Mouse (Mus musculus): ENCODE data around the gene Ctbp2. TPM values are rescaled to one million over a fixed set of nuclear protein-coding genes. Genes with fewer than 3 reads are reported as not detected.

Gene Ctbp2
- polyA plus RNA-seq, 2 experiments: 7.3 to 8.4 TPM

DNA sequence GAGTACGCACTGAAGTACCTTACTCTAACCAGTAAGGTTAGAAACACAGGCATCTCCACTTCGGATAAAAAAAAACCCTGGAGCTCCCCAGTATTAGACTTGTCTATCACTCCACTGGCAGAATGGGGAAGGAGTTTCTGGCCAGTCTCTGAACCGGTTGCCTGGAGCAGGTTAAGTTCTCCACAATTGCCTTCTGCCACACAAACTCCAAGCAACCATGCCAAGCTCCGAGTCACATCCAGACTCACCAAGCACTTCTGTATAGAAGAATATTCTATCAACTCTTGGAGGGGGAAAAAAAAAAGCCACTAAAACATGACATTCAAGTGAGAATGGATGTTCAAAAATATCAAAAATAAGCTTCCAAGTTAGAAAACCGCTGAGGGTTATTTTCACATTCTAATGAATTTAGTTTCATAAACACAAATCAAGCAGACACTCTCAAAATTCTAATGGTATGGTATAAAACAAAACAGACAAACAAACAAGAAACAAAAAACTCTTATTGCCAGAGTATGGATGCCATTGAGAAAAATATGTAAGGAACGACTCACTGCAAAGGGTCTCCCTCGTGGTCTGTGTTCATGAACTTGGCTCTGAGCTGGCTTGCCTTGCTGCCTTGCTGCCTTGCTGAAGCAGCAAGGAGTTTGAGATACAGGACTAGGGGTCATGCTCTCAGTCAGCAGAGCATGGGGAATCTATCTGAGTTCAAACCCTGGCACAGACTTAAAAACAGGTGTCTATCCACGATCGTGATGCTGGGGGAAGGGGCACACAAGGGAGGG, 29.3 kb downstream of the Ctbp2 start:
- Histone ChIP-seq H3K27ac (no peak overlapping the region), H3K36me3 (replicated peaks; ENCODE audit: control insufficient read depth, insufficient read depth, low read depth) (no peaks in the 10 kb centered on the region), H3K9me3 (ENCODE audit: control insufficient read depth, low read length) (no peaks in the 10 kb centered on the region), H3K9ac (replicated peaks) (no peak overlapping the region), H3K4me3 (ENCODE audit: insufficient read depth in 1 of 2, low read depth in 2 of 2, low read length in 2 of 2) (no peak overlapping the region), H3K4me2 (ENCODE audit: low read depth) (no peak overlapping the region), H3K27me3 (ENCODE audit: control insufficient read depth, insufficient read depth, low read length) (no peaks in the 10 kb centered on the region), H3K4me1 (replicated peaks; ENCODE audit: control insufficient read depth in 2 of 2, insufficient read depth in 2 of 2, low read length in 1 of 2) (peaks cover 0 to 8% of the 10 kb centered on the region in 2 experiments; a peak in 2 of 4 replicates)
- 62% methylated on average over 9 of the region's 9 CpGs for WGBS (ENCODE audit: insufficient replicate concordance)
- ATAC-seq (ENCODE audit: insufficient read depth): no peak
- no peak for DNase-seq (ENCODE audit: low read depth in 3 of 3, low spot score in 3 of 3)
- TF ChIP-seq CTCF (IDR thresholded peaks at IDR 0.05; ENCODE audit: low read depth) (no peak), EP300 (IDR thresholded peaks at IDR 0.05; ENCODE audit: low read depth) (no peak)

GRCm38 (mm10) chr7:133094161-133094560, 30.0 kb downstream of the Ctbp2 start:
- Histone ChIP-seq H3K4me3 (ENCODE audit: insufficient read depth in 1 of 2, low read depth in 2 of 2, low read length in 2 of 2) (no peak overlapping the region), H3K4me1 (replicated peaks; ENCODE audit: control insufficient read depth in 2 of 2, insufficient read depth in 2 of 2, low read length in 1 of 2) (peaks cover 0 to 10% of the 10 kb centered on the region in 2 experiments; a peak in 2 of 4 replicates), H3K9ac (replicated peaks) (no peak overlapping the region), H3K27me3 (ENCODE audit: control insufficient read depth, insufficient read depth, low read length) (no peaks in the 10 kb centered on the region), H3K36me3 (replicated peaks; ENCODE audit: control insufficient read depth, insufficient read depth, low read depth) (no peaks in the 10 kb centered on the region), H3K9me3 (ENCODE audit: control insufficient read depth, low read length) (no peaks in the 10 kb centered on the region), H3K4me2 (ENCODE audit: low read depth) (no peak overlapping the region), H3K27ac (no peak overlapping the region)
- ATAC-seq (ENCODE audit: insufficient read depth) (no peak), DNase-seq (ENCODE audit: low read depth in 3 of 3, low spot score in 3 of 3) (no peak)
- WGBS (ENCODE audit: insufficient replicate concordance): 74% methylated on average over 3 of the region's 3 CpGs
- no peak for TF ChIP-seq EP300 (IDR thresholded peaks at IDR 0.05; ENCODE audit: low read depth)
- TF ChIP-seq CTCF (IDR thresholded peaks at IDR 0.05; ENCODE audit: low read depth): no peak

GRCm38 (mm10) chr7:133093731-133094130, 30.4 kb downstream of the Ctbp2 start:
- peaks cover 0 to 10% of the 10 kb centered on the region in 2 experiments; a peak in 2 of 4 replicates for H3K4me1 ChIP-seq (replicated peaks; ENCODE audit: control insufficient read depth in 2 of 2, insufficient read depth in 2 of 2, low read length in 1 of 2)
- H3K4me2 ChIP-seq (ENCODE audit: low read depth): no peak overlapping the region
- H3K27ac ChIP-seq: no peak overlapping the region
- no peaks in the 10 kb centered on the region for H3K27me3 ChIP-seq (ENCODE audit: control insufficient read depth, insufficient read depth, low read length)
- H3K9me3 ChIP-seq (ENCODE audit: control insufficient read depth, low read length): no peaks in the 10 kb centered on the region
- H3K36me3 ChIP-seq (replicated peaks; ENCODE audit: control insufficient read depth, insufficient read depth, low read depth): no peaks in the 10 kb centered on the region
- TF ChIP-seq EP300 (IDR thresholded peaks at IDR 0.05; ENCODE audit: low read depth) (no peak), CTCF (IDR thresholded peaks at IDR 0.05; ENCODE audit: low read depth) (no peak)
- WGBS (ENCODE audit: insufficient replicate concordance): 82% methylated on average over 5 of the region's 5 CpGs
- DNase-seq (ENCODE audit: low read depth in 3 of 3, low spot score in 3 of 3) (no peak), ATAC-seq (ENCODE audit: insufficient read depth) (no peak)
- no peak overlapping the region for H3K9ac ChIP-seq (replicated peaks)
- no peak overlapping the region for H3K4me3 ChIP-seq (ENCODE audit: insufficient read depth in 1 of 2, low read depth in 2 of 2, low read length in 2 of 2)

DNA sequence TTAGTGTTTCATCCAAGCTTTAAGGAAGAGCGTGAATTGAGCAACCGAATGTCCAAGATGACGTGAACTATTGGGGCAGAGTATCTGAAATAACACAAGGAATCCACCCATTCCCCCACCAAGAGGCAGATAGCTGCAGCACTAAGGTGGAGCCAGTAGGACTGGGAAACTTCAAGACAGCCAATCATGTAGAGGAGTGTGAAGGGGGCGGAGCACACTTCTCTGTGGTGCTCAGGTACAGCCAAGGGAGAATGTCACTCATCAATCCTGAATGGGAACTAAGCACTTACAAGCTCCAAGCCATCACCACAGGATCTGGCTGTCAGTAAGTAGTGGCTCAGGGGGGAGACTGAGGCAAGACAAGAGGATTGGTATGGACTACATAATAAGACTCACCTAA, 33.5 kb downstream of the Ctbp2 start:
- ATAC-seq (ENCODE audit: insufficient read depth): no peak
- H3K4me2 ChIP-seq (ENCODE audit: low read depth): no peak overlapping the region
- no peak overlapping the region for H3K27ac ChIP-seq
- H3K9me3 ChIP-seq (ENCODE audit: control insufficient read depth, low read length): no peaks in the 10 kb centered on the region
- no peak overlapping the region for H3K9ac ChIP-seq (replicated peaks)
- H3K36me3 ChIP-seq (replicated peaks; ENCODE audit: control insufficient read depth, insufficient read depth, low read depth): no peaks in the 10 kb centered on the region
- no peak for DNase-seq (ENCODE audit: low read depth in 3 of 3, low spot score in 3 of 3)
- TF ChIP-seq EP300 (IDR thresholded peaks at IDR 0.05; ENCODE audit: low read depth): no peak
- no peak for TF ChIP-seq CTCF (IDR thresholded peaks at IDR 0.05; ENCODE audit: low read depth)
- 59% methylated on average over 4 of the region's 4 CpGs for WGBS (ENCODE audit: insufficient replicate concordance)
- no peak overlapping the region for H3K4me3 ChIP-seq (ENCODE audit: insufficient read depth in 1 of 2, low read depth in 2 of 2, low read length in 2 of 2)
- H3K27me3 ChIP-seq (ENCODE audit: control insufficient read depth, insufficient read depth, low read length): no peaks in the 10 kb centered on the region
- H3K4me1 ChIP-seq (replicated peaks; ENCODE audit: control insufficient read depth in 2 of 2, insufficient read depth in 2 of 2, low read length in 1 of 2): peaks cover 0 to 10% of the 10 kb centered on the region in 2 experiments; a peak in 2 of 4 replicates

GRCm38 (mm10) chr7:133089621-133090260, 34.4 kb downstream of the Ctbp2 start:
- H3K4me2 ChIP-seq (ENCODE audit: low read depth): no peak overlapping the region
- no peak overlapping the region for H3K9ac ChIP-seq (replicated peaks)
- H3K9me3 ChIP-seq (ENCODE audit: control insufficient read depth, low read length): no peaks in the 10 kb centered on the region
- DNase-seq (ENCODE audit: low read depth in 3 of 3, low spot score in 3 of 3) (no peak), ATAC-seq (ENCODE audit: insufficient read depth) (no peak)
- no peak overlapping the region for H3K4me3 ChIP-seq (ENCODE audit: insufficient read depth in 1 of 2, low read depth in 2 of 2, low read length in 2 of 2)
- WGBS (ENCODE audit: insufficient replicate concordance): 78% methylated on average over 11 of the region's 11 CpGs
- no peaks in the 10 kb centered on the region for H3K27me3 ChIP-seq (ENCODE audit: control insufficient read depth, insufficient read depth, low read length)
- TF ChIP-seq EP300 (IDR thresholded peaks at IDR 0.05; ENCODE audit: low read depth) (no peak), CTCF (IDR thresholded peaks at IDR 0.05; ENCODE audit: low read depth) (no peak)
- peaks cover 0 to 10% of the 10 kb centered on the region in 2 experiments; a peak in 2 of 4 replicates for H3K4me1 ChIP-seq (replicated peaks; ENCODE audit: control insufficient read depth in 2 of 2, insufficient read depth in 2 of 2, low read length in 1 of 2)
- no peak overlapping the region for H3K27ac ChIP-seq
- H3K36me3 ChIP-seq (replicated peaks; ENCODE audit: control insufficient read depth, insufficient read depth, low read depth): no peaks in the 10 kb centered on the region
